Mouse (Mus musculus) spleen, adult 2 months (tissue): Measurements from ENCODE around the gene Cep104.

Experiments used
- CTCF ChIP-seq: fragments of 200-500 bp; IDR thresholded peaks from 2 replicates; pipeline ENCODE4 v1.5.1; 2011; ENCODE audit warnings: mild to moderate bottlenecking, inconsistent platforms; ENCODE audit not compliant: insufficient read depth, insufficient read length, insufficient replicate concordance; ENCODE audit errors: extremely low read depth
- POLR2A ChIP-seq: fragments of 200-500 bp; IDR thresholded peaks from 2 replicates; pipeline ENCODE4 v1.6.1; 2011; ENCODE audit warnings: low read depth, low read length, inconsistent platforms

- TF ChIP-seq POLR2A: no peak
- no peak for TF ChIP-seq CTCF
Observed at GRCm38 (mm10) chr4:154057696-154058095, 82.7 kb downstream of the Cep104 start.
